Mouse (Mus musculus) embryo, embryonic 9.5 days (tissue): Measurements from ENCODE around the gene Pdcd1.
"Not testable (repeated sequence)": the region's sequence is repeated elsewhere in the genome, so short reads cannot be mapped to it uniquely, and the experiment has no call there.

Experiments used
- DNase-seq: peaks from one replicate; pipeline ENCODE4 v3.0.0-alpha.2; 2017; ENCODE audit errors: extremely low spot score

The Pdcd1 gene

DNA sequence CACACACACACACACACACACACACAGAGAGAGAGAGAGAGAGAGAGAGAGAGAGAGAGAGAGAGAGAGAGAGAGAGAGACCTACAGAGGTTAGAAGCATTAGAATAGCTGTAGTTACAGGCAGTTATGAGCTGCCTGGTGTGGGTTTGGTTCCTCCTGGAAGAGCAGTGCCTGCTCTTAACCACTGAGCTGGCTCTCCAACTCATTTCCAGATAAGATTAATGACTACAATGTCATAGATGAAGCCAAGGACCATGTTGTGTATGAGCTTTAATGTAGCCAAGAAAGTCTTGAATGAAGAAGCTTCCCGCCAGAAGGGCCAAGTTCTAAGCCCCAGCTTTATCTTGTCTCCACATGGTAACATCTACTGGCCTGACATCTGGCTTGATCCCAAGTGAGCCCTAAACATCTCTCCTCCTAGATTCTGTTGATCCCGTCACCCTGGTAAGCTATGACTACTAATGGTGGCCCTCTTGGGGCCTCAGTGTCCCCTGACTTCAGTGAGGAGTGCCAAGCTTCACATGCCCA is 19.2 kb downstream of the Pdcd1 start:
- DNase-seq, result no peak

DNA sequence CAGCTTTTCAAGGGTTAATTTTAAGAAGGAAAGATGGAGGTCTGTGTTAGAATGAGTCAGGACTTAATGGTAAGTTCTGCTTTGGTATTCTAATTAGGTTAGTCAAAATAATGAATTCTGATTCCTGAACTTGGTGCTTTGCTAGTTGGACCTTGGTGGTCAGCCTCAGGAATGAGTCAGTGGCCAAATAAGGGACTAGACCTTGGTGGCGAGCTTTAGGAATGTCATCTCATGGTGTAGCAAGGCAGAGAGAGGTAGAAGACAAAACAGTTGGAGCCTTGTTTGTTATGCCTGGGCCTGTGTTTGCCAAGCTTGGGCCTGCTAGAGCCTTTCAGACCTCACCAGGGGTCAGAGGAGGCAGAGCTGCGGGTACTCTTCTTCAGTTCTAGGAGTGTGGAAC is 23.6 kb downstream of the Pdcd1 start:
- DNase-seq, result no peak

DNA sequence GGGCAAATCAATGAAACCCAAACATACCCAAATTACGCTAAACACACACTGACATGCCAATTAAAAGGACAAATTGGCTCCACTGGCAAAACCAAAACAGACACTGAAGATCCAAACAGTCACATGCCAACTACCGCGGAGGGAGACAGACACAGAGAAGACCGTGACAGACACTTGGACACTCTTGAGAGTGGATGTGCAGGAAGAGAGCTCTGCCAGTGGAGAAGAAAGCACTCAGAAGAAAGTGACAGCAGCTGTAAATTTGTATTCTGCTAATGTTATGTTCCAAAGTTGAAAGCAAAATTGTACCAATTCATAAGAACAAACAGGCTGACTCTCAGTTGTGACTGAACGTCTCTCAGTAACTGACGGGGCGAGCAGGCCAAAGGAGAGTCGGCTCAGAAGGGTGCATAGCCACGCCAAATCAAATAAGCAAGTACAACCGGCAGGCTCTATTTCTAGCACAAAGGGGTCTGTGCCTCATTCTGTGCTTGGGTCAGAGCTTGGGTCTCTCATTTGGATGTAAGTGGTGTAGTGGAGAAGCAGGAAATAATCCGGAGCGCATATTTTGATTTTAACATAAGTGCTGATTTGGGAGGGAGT is 24.7 kb downstream of the Pdcd1 start:
- DNase-seq, result no peak

DNA sequence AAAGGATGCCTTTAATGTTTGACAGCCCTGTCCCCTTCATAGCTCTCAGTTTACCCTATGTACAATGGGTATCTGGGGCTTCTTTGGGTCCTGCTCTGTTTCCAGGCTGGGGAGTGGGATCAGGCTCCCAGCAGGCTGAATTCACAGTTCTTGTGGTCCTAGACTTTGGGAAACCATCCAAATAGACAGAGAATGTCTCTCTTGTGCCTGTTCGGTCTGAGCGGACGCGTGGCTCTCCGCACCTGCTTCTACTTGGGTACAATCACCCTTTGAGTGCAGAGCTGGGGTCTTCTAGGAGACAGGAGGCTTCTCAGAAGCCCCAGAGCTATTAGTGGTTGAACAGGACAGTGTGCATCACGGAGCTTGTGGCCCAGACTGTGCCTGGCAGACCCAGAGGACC is 32.2 kb downstream of the Pdcd1 start, which contains the start of gene Neu4:
Gene Neu4, plus strand, starts transcription at position 301 of the 400 bp plus-strand sequence.
- no peak for DNase-seq

DNA sequence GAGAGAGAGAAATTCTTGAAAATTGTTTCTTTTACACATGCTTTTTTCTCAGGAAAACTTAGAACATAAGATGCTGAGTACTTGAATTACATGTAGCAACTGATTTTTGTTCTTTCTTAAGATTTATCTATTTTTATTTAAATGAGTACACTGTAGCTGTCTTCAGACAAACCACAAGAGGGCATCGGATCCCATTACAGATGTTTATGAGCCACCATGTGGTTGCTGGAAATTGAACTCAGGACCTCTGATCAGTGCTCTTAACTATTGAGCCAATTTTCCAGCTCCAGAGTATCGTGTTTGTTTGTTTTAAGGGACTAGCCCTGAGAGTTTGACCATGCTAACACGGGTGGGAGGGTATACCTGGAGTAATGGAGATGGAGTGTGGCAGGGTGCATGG is 40.7 kb downstream of the Pdcd1 start:
- DNase-seq, result no peak

DNA sequence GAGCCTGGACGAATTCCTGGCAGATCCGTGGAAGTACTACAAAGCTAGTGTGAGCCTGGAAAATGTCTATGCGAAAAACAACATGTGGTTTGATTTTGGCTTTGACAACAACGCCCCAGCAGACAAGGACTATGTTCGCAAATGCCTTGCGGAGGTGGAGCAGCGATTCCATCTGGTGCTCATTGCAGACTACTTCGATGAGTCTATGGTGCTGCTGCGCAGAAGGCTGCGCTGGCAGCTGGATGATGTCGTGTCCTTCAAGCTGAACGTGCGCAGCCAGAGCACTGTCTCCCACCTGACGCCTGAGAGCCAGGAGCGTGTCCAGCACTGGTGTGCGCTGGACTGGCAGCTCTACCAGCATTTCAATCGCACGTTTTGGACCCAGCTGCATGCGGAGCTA is 43.5 kb downstream of the Pdcd1 start:
- not testable (repeated sequence) for DNase-seq

DNA sequence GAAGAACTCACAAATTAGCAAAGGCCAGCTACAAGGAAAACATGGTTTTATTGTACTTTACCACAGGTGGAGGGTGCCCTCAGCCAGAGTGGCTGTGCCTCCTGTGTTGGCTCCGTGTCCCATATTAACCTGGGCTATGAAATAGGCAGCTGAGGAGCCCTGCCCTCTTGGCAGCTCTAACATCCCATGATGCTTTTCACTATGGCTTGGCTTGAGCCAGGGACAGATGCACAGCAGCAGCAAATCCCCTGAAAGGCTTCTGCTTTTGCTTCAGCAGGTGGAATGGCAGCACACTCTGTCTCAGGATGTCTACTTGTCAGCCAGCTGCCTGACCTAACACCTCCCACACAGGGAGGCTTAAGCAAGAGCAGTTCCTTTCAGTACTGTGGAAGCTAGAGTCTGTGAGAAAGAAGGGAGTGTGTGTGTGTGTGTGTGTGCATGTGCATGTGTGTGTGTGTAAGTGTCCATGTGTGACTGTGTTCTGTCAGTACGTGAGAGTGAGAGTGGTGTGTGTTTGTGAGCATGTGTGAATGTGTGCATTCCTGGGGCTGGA is 46.3 kb downstream of the Pdcd1 start:
- not testable (repeated sequence) for DNase-seq

DNA sequence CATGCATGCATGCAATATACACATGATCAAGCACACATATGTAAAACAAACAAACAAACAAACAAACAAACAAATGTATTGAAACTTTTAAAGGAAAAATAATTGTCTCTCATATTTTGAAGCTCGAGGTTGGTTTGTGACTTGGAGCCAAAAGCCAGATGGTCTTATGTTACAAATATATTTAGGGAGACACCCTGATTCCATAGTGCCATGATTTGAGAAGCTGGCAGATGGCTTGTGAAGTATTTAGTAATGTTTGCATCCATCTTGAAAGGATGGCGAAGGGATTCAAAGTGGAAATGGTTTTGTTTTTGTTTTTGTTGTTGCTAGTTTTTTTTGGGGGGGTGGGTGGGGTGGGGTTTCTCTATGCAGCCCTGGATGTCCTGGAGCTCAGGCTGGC is 51.3 kb downstream of the Pdcd1 start:
- no peak for DNase-seq

DNA sequence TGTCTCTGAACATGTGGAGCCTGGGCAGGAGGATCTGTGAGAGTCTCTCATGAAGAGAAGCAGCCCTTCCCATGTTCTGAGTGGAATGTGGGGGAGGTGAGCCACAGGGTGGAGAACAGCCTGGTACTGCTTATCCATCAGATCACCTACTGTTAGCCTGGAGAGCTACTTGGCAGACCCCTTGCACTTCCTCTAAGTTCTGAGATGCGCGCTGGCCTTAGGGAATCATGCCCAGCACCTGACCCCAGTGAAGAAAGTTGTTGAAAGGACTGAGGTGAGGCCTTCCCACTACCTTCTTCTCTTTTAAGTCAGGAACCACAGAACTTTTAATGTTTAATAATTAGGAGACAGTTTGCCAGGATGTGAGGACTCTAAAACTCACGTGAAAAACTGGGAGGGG is 60.9 kb downstream of the Pdcd1 start:
- DNase-seq, result not testable (repeated sequence)

DNA sequence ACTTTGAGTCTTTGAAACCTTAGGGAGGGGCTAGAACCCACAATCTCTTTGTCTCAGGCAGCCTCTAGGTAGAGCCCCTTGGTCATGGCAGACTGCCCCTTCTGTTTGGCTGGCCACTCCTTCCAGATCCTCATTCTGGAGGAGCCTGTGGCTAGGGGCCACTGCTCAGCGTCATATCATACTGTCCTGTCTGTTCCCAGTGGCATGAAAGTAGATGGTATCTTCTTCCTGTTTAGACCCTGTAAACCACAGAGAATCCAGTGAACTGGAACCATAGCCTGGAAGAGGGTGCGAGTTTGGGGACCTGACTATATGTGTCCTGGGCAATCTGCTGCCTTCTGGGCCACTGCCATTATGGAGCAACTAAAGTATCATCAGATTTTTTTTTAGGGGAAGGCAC is 61.3 kb downstream of the Pdcd1 start:
- DNase-seq, result not testable (repeated sequence)

DNA sequence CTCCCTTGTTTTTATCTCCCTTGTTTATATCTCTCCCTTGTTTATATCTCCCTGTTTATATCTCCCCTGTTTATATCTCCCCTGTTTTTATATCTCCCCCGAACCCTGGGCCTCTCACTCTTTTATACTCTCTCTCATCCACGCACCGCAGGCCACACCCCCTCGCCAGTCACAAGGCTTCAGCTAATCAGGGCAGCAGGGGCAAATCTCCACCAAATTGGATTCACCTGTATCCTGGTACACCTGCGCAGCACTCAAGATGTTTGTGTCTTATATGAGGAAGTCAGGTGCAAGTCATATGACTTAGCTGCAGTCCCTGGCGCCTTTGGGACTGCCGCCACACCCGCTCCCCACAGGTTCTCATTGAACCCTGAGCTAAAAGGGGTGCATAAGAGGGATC is 62.1 kb downstream of the Pdcd1 start, which contains the start of gene Gal3st2c:
Gene Gal3st2c, plus strand, starts transcription at position 301 of the 400 bp plus-strand sequence.
- DNase-seq, result not testable (repeated sequence)

DNA sequence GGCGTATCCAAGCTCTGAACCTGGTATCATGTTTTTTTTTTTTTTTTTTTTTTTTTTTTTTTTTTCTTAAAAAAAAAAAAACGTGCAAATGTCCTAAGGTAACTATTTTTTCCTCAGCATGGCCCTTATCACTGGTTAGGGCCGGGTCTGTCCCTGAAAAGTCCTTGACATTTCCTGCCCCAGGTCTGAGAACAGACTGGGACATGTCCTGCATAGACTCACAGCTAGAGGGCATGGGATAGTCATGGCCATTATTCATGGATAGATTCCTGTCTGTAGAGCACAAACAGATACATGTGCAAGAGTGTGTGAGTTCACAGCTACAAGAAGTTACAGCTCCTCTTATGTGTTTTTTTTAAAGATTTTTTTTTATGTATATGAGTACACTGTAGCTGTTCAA is 63.6 kb downstream of the Pdcd1 start:
- DNase-seq, result no peak
